In the genomic region with DNA sequence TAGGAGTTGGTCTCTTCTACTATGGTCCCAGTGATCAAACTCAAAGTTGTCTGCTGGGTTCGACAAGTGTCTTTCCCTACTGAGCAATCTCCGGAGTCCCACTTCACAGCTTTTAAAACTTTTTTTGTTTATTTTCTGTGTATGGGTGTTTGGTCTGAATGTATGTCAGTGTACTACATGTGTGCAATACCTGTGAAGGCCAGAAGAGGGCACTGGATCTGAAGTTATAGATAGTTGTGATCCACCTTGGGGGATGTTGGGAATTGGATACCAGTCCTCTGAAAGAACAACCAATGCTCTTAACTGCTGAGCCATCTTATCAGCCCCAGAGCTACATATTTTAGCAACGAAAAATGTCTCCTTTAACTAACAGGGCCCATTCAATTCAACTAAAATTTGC, we compare ENCODE assay signal across 8 mouse cellular contexts.
A peak's percentile ranks its signal among the peaks of the same experiment; 100 is the strongest.
DNase-seq lines count a peak whose midpoint lies in the region; ATAC-seq and TF ChIP-seq lines count a peak whose summit lies in the region.

No protein-coding gene starts in this region.

- no peaks in the 10 kb centered on the region for H3K36me3 ChIP-seq in hindbrain, postnatal 0 days (ENCODE audit: insufficient read depth, low read length)
- peaks cover 17% of the 10 kb centered on the region for H3K36me3 ChIP-seq in hindbrain, embryonic 10.5 days
- H3K36me3 ChIP-seq in forebrain, embryonic 11.5 days (ENCODE audit: control insufficient read depth, insufficient read depth, low read length) = no peaks in the 10 kb centered on the region
- no peaks in the 10 kb centered on the region for H3K36me3 ChIP-seq in midbrain, embryonic 13.5 days

- H3K9me3 ChIP-seq in hindbrain, postnatal 0 days (ENCODE audit: low read length) = no peaks in the 10 kb centered on the region
- H3K9me3 ChIP-seq in hindbrain, embryonic 10.5 days = no peaks in the 10 kb centered on the region
- no peaks in the 10 kb centered on the region for H3K9me3 ChIP-seq in forebrain, embryonic 11.5 days (ENCODE audit: control insufficient read depth, low read length)
- no peaks in the 10 kb centered on the region for H3K9me3 ChIP-seq in midbrain, embryonic 13.5 days

- H3K4me1 ChIP-seq in hindbrain, postnatal 0 days (ENCODE audit: insufficient read depth, low read length) = no peaks in the 10 kb centered on the region
- H3K4me1 ChIP-seq in hindbrain, embryonic 10.5 days (replicated peaks) = 0 out of 2 replicates have a peak, but pooled peaks cover 3% of the 10 kb centered on the region
- no peaks in the 10 kb centered on the region for H3K4me1 ChIP-seq in forebrain, embryonic 11.5 days (replicated peaks; ENCODE audit: control insufficient read depth, insufficient read depth, low read length)
- peaks cover 3% of the 10 kb centered on the region for H3K4me1 ChIP-seq in midbrain, embryonic 13.5 days (replicated peaks)

- 96% methylated on average over 3 of the region's 3 CpGs for WGBS in hindbrain, postnatal 0 days
- 94% methylated on average over 3 of the region's 3 CpGs for WGBS in hindbrain, embryonic 10.5 days
- 96% methylated on average over 3 of the region's 3 CpGs for WGBS in forebrain, embryonic 11.5 days
- WGBS in midbrain, embryonic 13.5 days = 97% methylated on average over 3 of the region's 3 CpGs

- no peaks in the 10 kb centered on the region for H3K27me3 ChIP-seq in hindbrain, postnatal 0 days (ENCODE audit: insufficient read depth, low read length)
- no peaks in the 10 kb centered on the region for H3K27me3 ChIP-seq in hindbrain, embryonic 10.5 days (ENCODE audit: insufficient read depth, poor library complexity, severe bottlenecking)
- H3K27me3 ChIP-seq in forebrain, embryonic 11.5 days (ENCODE audit: control insufficient read depth, insufficient read depth, low read length) = no peaks in the 10 kb centered on the region
- no peaks in the 10 kb centered on the region for H3K27me3 ChIP-seq in midbrain, embryonic 13.5 days

- H3K9ac ChIP-seq in hindbrain, postnatal 0 days (replicated peaks; ENCODE audit: low read length) = no peak overlapping the region
- H3K9ac ChIP-seq in forebrain, embryonic 11.5 days (ENCODE audit: low read length) = no peak overlapping the region
- H3K9ac ChIP-seq in midbrain, embryonic 13.5 days (replicated peaks) = no peak overlapping the region

- peak; percentile 54 for TF ChIP-seq CTCF in hindbrain, postnatal 0 days (IDR thresholded peaks at IDR 0.05; ENCODE audit: low read depth)

- no peak overlapping the region for H3K27ac ChIP-seq in hindbrain, postnatal 0 days
- H3K27ac ChIP-seq in hindbrain, embryonic 10.5 days = no peak overlapping the region
- H3K27ac ChIP-seq in forebrain, embryonic 11.5 days (ENCODE audit: low read depth, low read length) = no peak overlapping the region
- H3K27ac ChIP-seq in midbrain, embryonic 13.5 days = no peak overlapping the region

- H3K4me2 ChIP-seq in hindbrain, postnatal 0 days (ENCODE audit: low read depth, low read length) = no peak overlapping the region
- no peak overlapping the region for H3K4me2 ChIP-seq in forebrain, embryonic 11.5 days (ENCODE audit: low read depth, low read length, severe bottlenecking)
- H3K4me2 ChIP-seq in midbrain, embryonic 13.5 days (replicated peaks) = no peak overlapping the region

- no peak overlapping the region for H3K4me3 ChIP-seq in hindbrain, postnatal 0 days (ENCODE audit: low read length)
- H3K4me3 ChIP-seq in hindbrain, embryonic 10.5 days = no peak overlapping the region
- H3K4me3 ChIP-seq in forebrain, embryonic 11.5 days (ENCODE audit: low read depth, low read length) = no peak overlapping the region
- H3K4me3 ChIP-seq in midbrain, embryonic 13.5 days (replicated peaks) = no peak overlapping the region

- DNase-seq in hindbrain, postnatal 0 days (ENCODE audit: low spot score) = peak; percentile 45
- no peak for DNase-seq in hindbrain, embryonic 10.5 days (ENCODE audit: low spot score)
- DNase-seq in A20 (ENCODE audit: low read depth, low spot score) (peak; percentile 61), NIH3T3 (ENCODE audit: low read depth) (peak; percentile 55)
- peak; percentile 27 to 51 for DNase-seq in kidney, postnatal 4 days
- no peak for DNase-seq in forebrain, embryonic 11.5 days (ENCODE audit: low spot score)

- ATAC-seq in hindbrain, postnatal 0 days = no peak
- no peak for ATAC-seq in megakaryocyte-erythroid progenitor cell, adult 5-6 weeks (replicated peaks; ENCODE audit: low FRiP score, low TSS enrichment, poor library complexity, severe bottlenecking)
- no peak for ATAC-seq in forebrain, embryonic 11.5 days (replicated peaks; ENCODE audit: low FRiP score)
- no peak for ATAC-seq in midbrain, embryonic 13.5 days

Comparison
In these comparisons a context has a peak if more than half of its experiments do, and no peak if none do; other contexts are left out.
1. DNase-seq: peak in hindbrain, postnatal 0 days (single experiment), A20 (single experiment), NIH3T3 (single experiment) and kidney, postnatal 4 days (2 of 2); none in hindbrain, embryonic 10.5 days (single experiment) and forebrain, embryonic 11.5 days (single experiment).